Mouse (Mus musculus): ENCODE data around the gene Pfdn6. TPM values are rescaled to one million over a fixed set of nuclear protein-coding genes. Genes with fewer than 3 reads are reported as not detected.
"Not testable (repeated sequence)": the region's sequence is repeated elsewhere in the genome, so short reads cannot be mapped to it uniquely, and the experiment has no call there.

The Pfdn6 gene
- polyA plus RNA-seq, 1 experiment from 2014 or later = 171 TPM

DNA sequence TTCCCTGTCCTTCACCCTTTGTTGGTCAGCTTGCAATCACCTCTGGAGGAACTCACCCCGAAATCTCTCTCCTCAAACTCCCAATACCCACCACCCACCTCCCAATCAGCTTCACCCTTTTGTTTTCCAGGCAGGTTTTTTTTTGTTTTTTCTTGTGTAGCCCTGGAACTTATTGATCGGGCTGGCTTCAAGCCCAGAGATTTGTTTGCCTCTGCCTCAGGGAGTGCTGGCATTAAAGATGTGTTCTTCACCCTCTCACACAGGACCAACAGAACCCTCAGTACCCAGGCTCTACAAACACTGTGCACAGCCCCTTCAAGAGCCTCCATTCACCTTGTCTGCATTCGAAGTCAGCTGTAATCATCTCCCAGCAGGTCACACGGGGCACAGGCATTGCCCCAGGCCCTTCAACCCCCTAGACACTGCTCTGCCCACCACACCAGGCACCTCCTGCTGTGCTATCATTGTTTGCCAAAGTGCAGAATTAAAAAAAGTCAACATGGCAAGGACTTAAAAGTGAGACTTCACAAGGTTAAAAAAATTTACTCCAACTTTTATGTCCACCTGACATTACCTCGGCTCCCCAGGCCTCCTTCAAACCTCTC, 13.9 kb upstream of the Pfdn6 start:
- no peak for ATAC-seq (replicated peaks; ENCODE audit: low FRiP score)
- WGBS = 42% methylated on average over 5 of the region's 5 CpGs
- H3K4me1 ChIP-seq = peaks cover 61% of the 10 kb centered on the region
- peaks cover 54% of the 10 kb centered on the region for H3K36me3 ChIP-seq
- no peaks in the 10 kb centered on the region for H3K9me3 ChIP-seq (replicated peaks)
- H3K4me2 ChIP-seq = peak overlapping the region; percentile 86
- peak overlapping the region; percentile 75 for H3K4me3 ChIP-seq (replicated peaks)
- peak overlapping the region; percentile 89 for H3K9ac ChIP-seq
- H3K27ac ChIP-seq = peak overlapping the region; percentile 94
- H3K27me3 ChIP-seq = no peaks in the 10 kb centered on the region

DNA sequence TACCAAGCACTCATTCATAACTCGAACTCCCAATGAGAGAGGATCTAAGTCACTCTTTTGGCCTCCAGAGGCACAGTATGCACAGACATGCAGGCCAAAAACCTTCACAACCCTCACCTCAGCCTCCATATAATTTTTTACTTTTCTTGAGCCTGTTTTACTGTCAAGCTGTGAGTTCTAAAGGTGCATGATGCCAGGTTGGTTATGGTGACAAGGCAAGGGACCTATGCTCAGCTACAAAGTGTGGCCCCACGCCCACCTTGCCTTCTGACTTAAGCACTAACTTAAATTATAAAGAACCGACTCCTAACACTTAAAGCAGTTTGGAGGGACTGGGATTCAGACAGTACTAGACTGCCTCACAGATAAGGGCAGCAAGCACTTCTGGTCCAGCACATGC, 13.2 kb upstream of the Pfdn6 start:
- peak overlapping the region; percentile 89; the same call in 1 of the 2 replicates for H3K9ac ChIP-seq
- ATAC-seq (replicated peaks; ENCODE audit: low FRiP score) = no peak
- peak overlapping the region; percentile 86 for H3K4me2 ChIP-seq
- no peaks in the 10 kb centered on the region for H3K27me3 ChIP-seq
- H3K36me3 ChIP-seq = peaks cover 54% of the 10 kb centered on the region
- peak overlapping the region; percentile 94 for H3K27ac ChIP-seq
- H3K4me1 ChIP-seq = peaks cover 61% of the 10 kb centered on the region
- H3K4me3 ChIP-seq (replicated peaks) = peak overlapping the region; percentile 75
- WGBS = 84% methylated on average over 3 of the region's 3 CpGs
- no peaks in the 10 kb centered on the region for H3K9me3 ChIP-seq (replicated peaks)

DNA sequence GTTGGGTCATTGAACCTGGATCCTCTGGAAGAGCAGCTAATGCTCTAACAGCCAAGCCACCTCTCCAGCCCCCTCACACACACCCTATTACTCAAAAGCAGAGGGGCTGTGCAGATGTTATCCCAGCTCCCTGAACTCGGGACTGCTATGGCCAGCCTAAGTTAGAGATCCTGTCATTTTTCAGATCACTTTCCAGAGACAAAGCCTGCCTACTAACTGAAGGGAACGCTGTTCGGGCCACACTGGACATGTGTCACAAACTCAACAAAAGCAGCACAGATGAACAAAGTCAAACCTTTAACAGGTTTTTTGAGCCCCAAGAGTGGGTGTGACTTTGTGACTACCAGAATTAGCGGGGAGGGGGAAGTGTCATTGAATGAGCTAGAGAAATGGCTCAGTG, 12.7 kb upstream of the Pfdn6 start:
- Histone ChIP-seq H3K27me3 (no peaks in the 10 kb centered on the region), H3K9ac (peak overlapping the region; percentile 89; the same call in 1 of the 2 replicates), H3K4me1 (peaks cover 61% of the 10 kb centered on the region), H3K4me2 (peak overlapping the region; percentile 86), H3K36me3 (peaks cover 54% of the 10 kb centered on the region), H3K4me3 (replicated peaks) (peak overlapping the region; percentile 75), H3K9me3 (replicated peaks) (no peaks in the 10 kb centered on the region), H3K27ac (peak overlapping the region; percentile 94)
- 82% methylated on average over 4 of the region's 4 CpGs for WGBS
- no peak for ATAC-seq (replicated peaks; ENCODE audit: low FRiP score)

GRCm38 (mm10) chr17:33952015-33952414, 11.9 kb upstream of the Pfdn6 start:
- H3K4me3 ChIP-seq (replicated peaks) = peak overlapping the region; percentile 49
- peaks cover 60% of the 10 kb centered on the region for H3K4me1 ChIP-seq
- WGBS = 75% methylated on average over 13 of the region's 13 CpGs
- H3K27ac ChIP-seq = peak overlapping the region; percentile 94
- not testable (repeated sequence) for ATAC-seq (replicated peaks; ENCODE audit: low FRiP score); H3K27me3 ChIP-seq; H3K9me3 ChIP-seq (replicated peaks)
- peak overlapping the region; percentile 81 for H3K4me2 ChIP-seq
- peak overlapping the region; percentile 51 for H3K9ac ChIP-seq
- peaks cover 60% of the 10 kb centered on the region for H3K36me3 ChIP-seq

GRCm38 (mm10) chr17:33951021-33951946, 11.1 kb upstream of the Pfdn6 start, which contains the start of gene B3galt4:
TSS of gene B3galt4 (minus strand) at chr17:33951488.
- Histone ChIP-seq H3K4me1 (peaks cover 53% of the 10 kb centered on the region), H3K27ac (peak within 1 kb of the TSS; percentile 94), H3K9ac (peak within 1 kb of the TSS; percentile 51), H3K36me3 (peaks cover 66% of the 10 kb centered on the region), H3K4me3 (replicated peaks) (peak within 1 kb of the TSS; percentile 49), H3K4me2 (peak within 1 kb of the TSS; percentile 81), H3K9me3 (replicated peaks) (no peaks in the 10 kb centered on the region), H3K27me3 (no peaks in the 10 kb centered on the region)
- ATAC-seq (replicated peaks; ENCODE audit: low FRiP score) = peak; percentile 82
- WGBS = under 1% methylated on average over 45 of the region's 45 CpGs

DNA sequence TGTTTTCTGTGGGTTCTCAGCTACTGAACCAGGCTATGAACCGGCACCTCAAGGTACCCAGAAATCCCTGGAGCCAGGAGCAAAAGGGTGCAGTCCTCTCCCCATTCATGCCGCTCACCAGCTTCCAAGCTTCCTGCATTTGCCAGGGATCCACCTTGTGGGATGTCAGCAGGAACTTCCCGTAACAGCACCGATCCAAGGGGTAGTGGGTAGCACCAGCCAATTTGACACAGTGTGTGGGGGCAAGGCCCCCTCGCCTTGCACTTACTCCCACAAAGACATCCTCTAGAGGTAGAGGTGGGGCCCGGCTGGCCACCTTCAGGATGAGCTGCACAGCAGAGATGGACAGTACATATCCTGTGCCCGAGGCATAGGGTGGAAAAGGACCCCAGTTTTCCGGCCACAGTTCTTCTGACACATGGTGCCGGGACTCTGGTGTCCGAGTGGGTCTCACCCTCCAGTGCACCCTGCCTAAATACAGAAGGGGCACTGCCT, 10.0 kb upstream of the Pfdn6 start:
- H3K9me3 ChIP-seq (replicated peaks) = no peaks in the 10 kb centered on the region
- H3K4me2 ChIP-seq = peak overlapping the region; percentile 81
- peaks cover 77% of the 10 kb centered on the region for H3K36me3 ChIP-seq
- ATAC-seq (replicated peaks; ENCODE audit: low FRiP score) = no peak
- peak overlapping the region; percentile 94 for H3K27ac ChIP-seq
- H3K4me1 ChIP-seq = peaks cover 53% of the 10 kb centered on the region
- H3K9ac ChIP-seq = peak overlapping the region; percentile 51; the same call in 1 of the 2 replicates
- 73% methylated on average over 10 of the region's 10 CpGs for WGBS
- peak overlapping the region; percentile 49 for H3K4me3 ChIP-seq (replicated peaks)
- H3K27me3 ChIP-seq = no peaks in the 10 kb centered on the region

- peaks cover 46% of the 10 kb centered on the region for H3K4me1 ChIP-seq
- no peak overlapping the region for H3K9ac ChIP-seq
- H3K27ac ChIP-seq = no peak overlapping the region
- H3K9me3 ChIP-seq (replicated peaks) = no peaks in the 10 kb centered on the region
- no peak overlapping the region for H3K4me2 ChIP-seq
- WGBS = 88% methylated on average over 19 of the region's 19 CpGs
- H3K4me3 ChIP-seq (replicated peaks) = no peak overlapping the region
- no peaks in the 10 kb centered on the region for H3K27me3 ChIP-seq
- ATAC-seq (replicated peaks; ENCODE audit: low FRiP score) = no peak
- peaks cover 86% of the 10 kb centered on the region for H3K36me3 ChIP-seq
These were observed 8.9 kb upstream of the Pfdn6 start for GRCm38 (mm10) chr17:33948905-33949537.

DNA sequence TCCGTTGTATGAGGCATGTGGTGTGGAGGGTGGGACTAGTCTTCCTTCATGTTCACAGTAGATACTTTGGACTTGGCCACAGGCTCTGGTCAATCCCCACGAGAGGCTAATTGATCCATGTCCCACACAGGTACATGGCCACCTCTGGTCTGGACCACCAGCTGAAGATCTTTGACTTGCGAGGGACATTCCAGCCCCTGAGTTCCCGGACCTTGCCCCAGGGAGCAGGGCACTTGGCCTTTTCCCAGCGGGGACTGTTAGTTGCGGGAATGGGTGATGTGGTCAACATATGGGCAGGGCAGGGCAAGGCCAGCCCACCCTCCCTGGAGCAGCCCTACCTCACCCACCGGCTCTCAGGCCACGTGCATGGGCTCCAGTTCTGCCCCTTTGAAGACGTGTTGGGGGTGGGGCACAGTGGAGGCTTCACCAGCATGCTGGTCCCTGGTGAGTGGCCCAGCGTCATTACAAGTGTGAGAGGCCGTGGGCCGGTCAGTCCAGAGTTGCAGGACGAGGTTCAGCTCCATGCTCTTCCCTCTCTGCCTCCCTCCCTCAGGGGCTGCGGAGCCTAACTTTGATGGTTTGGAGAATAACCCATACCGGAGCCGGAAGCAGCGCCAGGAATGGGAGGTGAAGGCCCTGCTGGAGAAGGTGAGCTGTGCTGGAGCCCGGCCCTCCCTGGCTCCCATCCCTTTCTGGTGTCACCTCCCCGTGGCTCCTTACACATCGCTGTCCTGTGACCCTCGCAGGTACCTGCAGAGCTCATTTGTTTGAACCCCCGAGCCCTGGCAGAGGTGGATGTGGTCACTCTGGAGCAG, 8.2 kb upstream of the Pfdn6 start:
- 84% methylated on average over 22 of the region's 22 CpGs for WGBS
- H3K36me3 ChIP-seq = peaks cover 86% of the 10 kb centered on the region
- no peak for ATAC-seq (replicated peaks; ENCODE audit: low FRiP score)

GRCm38 (mm10) chr17:33947430-33948089, 7.4 kb upstream of the Pfdn6 start:
- no peaks in the 10 kb centered on the region for H3K27me3 ChIP-seq
- no peak for ATAC-seq (replicated peaks; ENCODE audit: low FRiP score)
- no peaks in the 10 kb centered on the region for H3K9me3 ChIP-seq (replicated peaks)
- H3K36me3 ChIP-seq = peaks cover 86% of the 10 kb centered on the region
- H3K4me3 ChIP-seq (replicated peaks) = no peak overlapping the region
- no peak overlapping the region for H3K9ac ChIP-seq
- H3K4me1 ChIP-seq = peaks cover 31% of the 10 kb centered on the region
- H3K27ac ChIP-seq = no peak overlapping the region
- 89% methylated on average over 10 of the region's 10 CpGs for WGBS
- H3K4me2 ChIP-seq = no peak overlapping the region

More for the DNA sequence above, 8.2 kb upstream of the Pfdn6 start:
- Histone ChIP-seq H3K9me3 (replicated peaks) (no peaks in the 10 kb centered on the region), H3K27ac (no peak overlapping the region), H3K4me1 (peaks cover 39% of the 10 kb centered on the region), H3K4me3 (replicated peaks) (no peak overlapping the region), H3K27me3 (no peaks in the 10 kb centered on the region), H3K9ac (no peak overlapping the region), H3K4me2 (no peak overlapping the region)

GRCm38 (mm10) chr17:33943454-33943853, 3.3 kb upstream of the Pfdn6 start:
- Histone ChIP-seq H3K4me1 (peaks cover 25% of the 10 kb centered on the region), H3K4me3 (replicated peaks) (no peak overlapping the region), H3K27ac (no peak overlapping the region), H3K36me3 (peaks cover 68% of the 10 kb centered on the region), H3K27me3 (no peaks in the 10 kb centered on the region), H3K4me2 (no peak overlapping the region), H3K9me3 (replicated peaks) (no peaks in the 10 kb centered on the region), H3K9ac (no peak overlapping the region)
- WGBS = 92% methylated on average over 15 of the region's 15 CpGs
- ATAC-seq (replicated peaks; ENCODE audit: low FRiP score) = no peak

DNA sequence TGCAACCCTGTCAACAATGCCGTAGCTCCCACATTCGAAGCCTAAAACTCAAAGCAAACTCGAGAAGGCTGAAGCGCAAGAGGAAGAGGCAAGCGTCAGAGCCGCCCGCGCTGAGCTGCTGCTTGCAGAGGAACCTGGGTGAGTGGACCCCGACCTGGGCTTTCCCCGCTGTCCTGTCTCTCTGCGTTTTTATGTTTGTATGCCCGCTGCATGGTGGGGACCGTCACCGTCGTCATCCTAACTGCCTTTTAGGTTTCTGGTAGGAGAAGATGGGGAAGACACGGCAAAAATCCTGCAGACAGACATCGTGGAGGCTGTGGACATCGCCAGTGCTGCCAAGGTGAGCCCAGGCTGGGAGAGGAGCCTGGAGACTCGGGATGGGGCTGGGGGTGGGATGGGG, 1.2 kb upstream of the Pfdn6 start:
- Histone ChIP-seq H3K4me2 (peak overlapping the region; percentile 94), H3K4me1 (peaks cover 25% of the 10 kb centered on the region), H3K4me3 (replicated peaks) (peak overlapping the region; percentile 90), H3K27ac (no peak overlapping the region), H3K36me3 (peaks cover 68% of the 10 kb centered on the region), H3K27me3 (no peaks in the 10 kb centered on the region), H3K9me3 (replicated peaks) (no peaks in the 10 kb centered on the region), H3K9ac (peak overlapping the region; percentile 86)
- 60% methylated on average over 19 of the region's 19 CpGs for WGBS
- no peak for ATAC-seq (replicated peaks; ENCODE audit: low FRiP score)

All from kidney, embryonic 15.5 days (tissue).